Comparison of ENCODE assay signal across 22 mouse cellular contexts in the genomic region with DNA sequence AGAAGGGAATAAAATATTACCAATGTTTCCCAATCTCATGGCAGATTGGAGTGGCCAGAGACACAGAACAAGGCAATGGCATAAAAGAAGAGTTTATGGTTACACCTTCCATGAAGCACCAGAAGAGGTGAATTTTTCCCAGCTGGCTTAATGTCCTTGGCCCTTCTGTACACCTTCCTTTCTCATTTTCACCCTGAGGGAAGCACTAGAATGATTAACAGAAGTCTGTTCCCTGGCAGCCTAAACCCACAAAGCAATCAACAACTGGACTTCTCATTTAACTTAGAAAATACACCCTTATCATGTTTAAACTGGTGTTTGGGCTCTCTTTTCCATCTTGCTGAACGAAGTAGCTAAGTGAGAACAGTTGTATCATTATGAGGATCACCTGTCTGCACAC.
"Had no signal": no experiment of that assay in that cellular context is flagged by ENCODE, and none has a peak within 500 bp of the region (broad histone marks: within the 10 kb centered on the region; RNA-seq: fewer than 3 reads in every experiment).

No protein-coding gene starts in this region.

- H3K27me3 ChIP-seq: heart, embryonic 13.5 days; heart, embryonic 15.5 days; hindbrain, embryonic 13.5 days; hindbrain, embryonic 15.5 days; intestine, embryonic 15.5 days; limb, embryonic 13.5 days; limb, embryonic 15.5 days; liver, embryonic 12.5 days had no signal

- H3K9me3 ChIP-seq: heart, embryonic 13.5 days; heart, embryonic 15.5 days; hindbrain, embryonic 13.5 days; hindbrain, embryonic 15.5 days; intestine, embryonic 15.5 days; limb, embryonic 13.5 days; limb, embryonic 15.5 days; liver, embryonic 12.5 days had no signal

- H3K36me3 ChIP-seq: heart, embryonic 13.5 days; heart, embryonic 15.5 days; hindbrain, embryonic 13.5 days; hindbrain, embryonic 15.5 days; intestine, embryonic 15.5 days; limb, embryonic 13.5 days; limb, embryonic 15.5 days; liver, embryonic 12.5 days had no signal

- H3K4me1 ChIP-seq: heart, embryonic 13.5 days; heart, embryonic 15.5 days; hindbrain, embryonic 13.5 days; hindbrain, embryonic 15.5 days; intestine, embryonic 15.5 days; limb, embryonic 13.5 days; limb, embryonic 15.5 days; liver, embryonic 12.5 days had no signal

- H3K4me3 ChIP-seq: heart, adult 2 months; heart, embryonic 13.5 days; heart, embryonic 15.5 days; hindbrain, embryonic 13.5 days; hindbrain, embryonic 15.5 days; intestine, embryonic 15.5 days; limb, embryonic 13.5 days; limb, embryonic 15.5 days; liver, embryonic 12.5 days had no signal

- ATAC-seq: hindbrain, postnatal 0 days; intestine, embryonic 15.5 days; liver, embryonic 12.5 days had no signal

- H3K4me2 ChIP-seq: heart, embryonic 11.5 days; heart, embryonic 13.5 days; heart, embryonic 15.5 days; hindbrain, embryonic 13.5 days; hindbrain, embryonic 15.5 days; intestine, embryonic 15.5 days; limb, embryonic 13.5 days; limb, embryonic 15.5 days; liver, embryonic 12.5 days had no signal

- H3K27ac ChIP-seq: heart, adult 2 months; heart, embryonic 13.5 days; heart, embryonic 15.5 days; hindbrain, embryonic 13.5 days; hindbrain, embryonic 15.5 days; hindbrain, postnatal 0 days; intestine, embryonic 15.5 days; limb, embryonic 13.5 days; limb, embryonic 15.5 days; liver, embryonic 12.5 days; liver, embryonic 14.5 days had no signal

- DNase-seq: gastrocnemius, postnatal 14 days; gastrocnemius, postnatal 36 days; heart, adult 11 months; heart, adult 2 months; heart, postnatal 14 days; heart, postnatal 36 days; kidney, adult 18-20 months; kidney, postnatal 14 days; layer of hippocampus, adult 9-11 months; layer of hippocampus, postnatal 36 days; left cerebral cortex, postnatal 4 days had no signal

- H3K9ac ChIP-seq: heart, embryonic 13.5 days; heart, embryonic 15.5 days; hindbrain, embryonic 13.5 days; hindbrain, embryonic 15.5 days; intestine, embryonic 15.5 days; limb, embryonic 13.5 days; limb, embryonic 15.5 days; liver, embryonic 12.5 days; liver, embryonic 14.5 days had no signal
